Mouse (Mus musculus) thymus, postnatal 10 days (tissue): ENCODE data around the gene Zfp473.
"Not testable (repeated sequence)": the region's sequence is repeated elsewhere in the genome, so short reads cannot be mapped to it uniquely, and the experiment has no call there.

ENCODE experiments used
- DNase-seq, 2 experiments: peaks; one replicate each; pipeline ENCODE4 v3.0.0; 2021; ENCODE audit warnings: low spot score in 2 of 2

Gene Zfp473

GRCm38 (mm10) chr7:44750950-44751349 is at the start of gene Zfp473:
TSS of gene Zfp473 (minus strand) at chr7:44751050.
- DNase-seq = not testable (repeated sequence)

GRCm38 (mm10) chr7:44792781-44793180 is 41.9 kb upstream of the Zfp473 start:
- no peak for DNase-seq

- DNase-seq = no peak
Observed at GRCm38 (mm10) chr7:44790066-44790465, 39.2 kb upstream of the Zfp473 start.

- no peak for DNase-seq
Observed at GRCm38 (mm10) chr7:44789531-44789930, 38.7 kb upstream of the Zfp473 start.

GRCm38 (mm10) chr7:44780101-44780500 is 29.3 kb upstream of the Zfp473 start:
- no peak for DNase-seq

- no peak for DNase-seq
Observed at GRCm38 (mm10) chr7:44776849-44777498, 26.1 kb upstream of the Zfp473 start.

GRCm38 (mm10) chr7:44772591-44773204 is 21.8 kb upstream of the Zfp473 start:
- peak in 1 of 2 experiments; percentile 19 for DNase-seq

GRCm38 (mm10) chr7:44770046-44770578 is 19.3 kb upstream of the Zfp473 start:
- DNase-seq = peak in 1 of 2 experiments; percentile 40

- no peak for DNase-seq
Observed at GRCm38 (mm10) chr7:44768129-44768528, 17.3 kb upstream of the Zfp473 start.

- DNase-seq = no peak
Observed at GRCm38 (mm10) chr7:44760366-44760765, 9.5 kb upstream of the Zfp473 start.

GRCm38 (mm10) chr7:44757164-44757563 is 6.3 kb upstream of the Zfp473 start:
- no peak for DNase-seq

GRCm38 (mm10) chr7:44748101-44749044 is 2.5 kb downstream of the Zfp473 start, which contains the start of gene Vrk3:
TSS of gene Vrk3 (plus strand) at chr7:44748413.
- DNase-seq = peak; percentile 88 to 91

GRCm38 (mm10) chr7:44747115-44747514 is 3.7 kb downstream of the Zfp473 start:
- no peak for DNase-seq

- peak; percentile 77 to 78 for DNase-seq
Observed at GRCm38 (mm10) chr7:44745076-44745475, 5.8 kb downstream of the Zfp473 start.

GRCm38 (mm10) chr7:44744270-44744669 is 6.6 kb downstream of the Zfp473 start:
- no peak for DNase-seq

- no peak for DNase-seq
Observed at GRCm38 (mm10) chr7:44741361-44741760, 9.5 kb downstream of the Zfp473 start.

- DNase-seq = no peak
Observed at GRCm38 (mm10) chr7:44733723-44734122, 17.1 kb downstream of the Zfp473 start.

GRCm38 (mm10) chr7:44728082-44728975 is 22.5 kb downstream of the Zfp473 start:
- no peak for DNase-seq

GRCm38 (mm10) chr7:44727151-44727550 is 23.7 kb downstream of the Zfp473 start:
- no peak for DNase-seq

GRCm38 (mm10) chr7:44726343-44726742 is 24.5 kb downstream of the Zfp473 start:
- DNase-seq = no peak

GRCm38 (mm10) chr7:44724316-44724715 is 26.5 kb downstream of the Zfp473 start:
- no peak for DNase-seq
